Mouse (Mus musculus) CH12.LX (cell line): ENCODE measurements around the gene Srgap2.

ENCODE experiments used
- CHD1 ChIP-seq: IDR thresholded peaks from 2 replicates; pipeline ENCODE4 v1.6.1; 2012; ENCODE audit warnings: low read depth, low read length, improper control_type of control experiment, inconsistent platforms
- CHD2 ChIP-seq: IDR thresholded peaks from 2 replicates; pipeline ENCODE4 v1.6.1; 2011; ENCODE audit warnings: low read length, improper control_type of control experiment
- CTCF ChIP-seq, 2 experiments: IDR thresholded peaks in 1 of 2; conservative IDR thresholded peaks in 1 of 2; 2 replicates each; pipeline ENCODE4 v1.5.1; 2011 to 2012; ENCODE audit warnings: low read depth in 2 of 2, low read length in 2 of 2, improper control_type of control experiment in 1 of 2, inconsistent platforms in 1 of 2, mild to moderate bottlenecking in 1 of 2, moderate library complexity in 1 of 2
- EP300 ChIP-seq: IDR thresholded peaks from 2 replicates; pipeline ENCODE4 v1.6.1; 2011; ENCODE audit warnings: low read length, improper control_type of control experiment
- ETS1 ChIP-seq: conservative IDR thresholded peaks from 2 replicates; pipeline ENCODE4 v1.6.1; 2012; ENCODE audit warnings: low read depth, mild to moderate bottlenecking, inconsistent platforms, low read length, improper control_type of control experiment, moderate library complexity
- JUN ChIP-seq: IDR thresholded peaks from 2 replicates; pipeline ENCODE4 v1.6.1; 2011; ENCODE audit warnings: low read depth, mild to moderate bottlenecking, low read length, improper control_type of control experiment, moderate library complexity; ENCODE audit not compliant: insufficient read depth
- MYC ChIP-seq: IDR thresholded peaks from 2 replicates; pipeline ENCODE4 v1.6.1; 2011; ENCODE audit warnings: low read depth, mild to moderate bottlenecking, improper control_type of control experiment, low read length
- NELFE ChIP-seq: IDR thresholded peaks from 2 replicates; pipeline ENCODE4 v1.6.1; 2011; ENCODE audit warnings: low read depth, low read length, improper control_type of control experiment
- PAX5 ChIP-seq: IDR thresholded peaks from 2 replicates; pipeline ENCODE4 v1.6.1; 2012; ENCODE audit warnings: low read length, inconsistent platforms, mixed read lengths
- POLR2A ChIP-seq: IDR thresholded peaks from 2 replicates; pipeline ENCODE4 v1.6.1; 2011; ENCODE audit warnings: low read depth, mild to moderate bottlenecking, improper control_type of control experiment, low read length
- POLR2AphosphoS2 ChIP-seq: IDR thresholded peaks from 2 replicates; pipeline ENCODE4 v1.6.1; 2011; ENCODE audit warnings: low read depth, low read length, improper control_type of control experiment
- RAD21 ChIP-seq: IDR thresholded peaks from 2 replicates; pipeline ENCODE4 v1.6.1; 2011; ENCODE audit warnings: low read depth, mild to moderate bottlenecking, low read length, improper control_type of control experiment, moderate library complexity
- SMC3 ChIP-seq: IDR thresholded peaks from 2 replicates; pipeline ENCODE4 v1.6.1; 2011; ENCODE audit warnings: low read depth, low read length, improper control_type of control experiment
- USF2 ChIP-seq: conservative IDR thresholded peaks from 2 replicates; pipeline ENCODE4 v1.6.1; 2011; ENCODE audit warnings: low read depth, low read length, improper control_type of control experiment

GRCm38 (mm10) chr1:131346916-131347555, 180.1 kb downstream of the Srgap2 start:
- TF ChIP-seq MYC (no peak), SMC3 (no peak), CHD2 (no peak), CTCF (conservative IDR thresholded peaks at IDR 0.05 in 1 of 2, IDR thresholded peaks at IDR 0.05 in 1 of 2; ENCODE audit: low read depth in 2 of 2, low read length in 2 of 2) (no peak), POLR2A (no peak), PAX5 (no peak), NELFE (no peak), EP300 (no peak), USF2 (no peak), CHD1 (no peak), ETS1 (no peak), RAD21 (no peak), JUN (no peak), POLR2AphosphoS2 (no peak)
